Mouse (Mus musculus) intestine, embryonic 14.5 days (tissue): Measurements from ENCODE around the gene Mtmr12. TPM values are rescaled to one million over a fixed set of nuclear protein-coding genes. Genes with fewer than 3 reads are reported as not detected.

Source experiments
- ATAC-seq: fragments of 200-750 bp; cut with Nextera tagmentation; replicated peaks from 2 replicates; pipeline ENCODE4 v1.8.0; 2017; ENCODE audit warnings: low read depth, moderate number of reproducible peaks, moderate TSS enrichment, moderate library complexity; ENCODE audit not compliant: low FRiP score, low TSS enrichment
- DNase-seq: peaks from one replicate; pipeline ENCODE4 v3.0.0-alpha.2; 2018; ENCODE audit warnings: low spot score
- H3K27ac ChIP-seq: fragments of 300-500 bp; sonication (generic); 2 replicates; pipeline ENCODE4 v1.5.1; 2014; ENCODE audit warnings: low read depth, mild to moderate bottlenecking, control low read depth
- H3K27me3 ChIP-seq: fragments of 300-500 bp; sonication (generic); replicated peaks from 2 replicates; pipeline ENCODE4 v1.6.1; 2014; ENCODE audit warnings: low read length, control low read depth; ENCODE audit not compliant: control insufficient read depth, insufficient read depth
- H3K36me3 ChIP-seq: fragments of 300-500 bp; sonication (generic); 2 replicates; pipeline ENCODE4 v1.6.1; 2014; ENCODE audit warnings: low read length, control low read depth; ENCODE audit not compliant: control insufficient read depth, insufficient read depth
- H3K4me1 ChIP-seq: fragments of 300-500 bp; sonication (generic); replicated peaks from 2 replicates; pipeline ENCODE4 v1.6.1; 2014; ENCODE audit warnings: low read length, control low read depth, mixed read lengths; ENCODE audit not compliant: control insufficient read depth, insufficient read depth
- H3K4me2 ChIP-seq: fragments of 300-500 bp; sonication (generic); 2 replicates; pipeline ENCODE4 v1.6.1; 2014; ENCODE audit warnings: low read length
- H3K4me3 ChIP-seq: fragments of 300-500 bp; sonication (generic); 2 replicates; pipeline ENCODE4 v1.5.1; 2014; ENCODE audit warnings: low read depth, low read length, control low read depth, mixed read lengths
- H3K9ac ChIP-seq: fragments of 300-500 bp; sonication (generic); 2 replicates; pipeline ENCODE4 v1.6.1; 2014; ENCODE audit warnings: mild to moderate bottlenecking, low read length
- H3K9me3 ChIP-seq: fragments of 300-500 bp; sonication (generic); 2 replicates; pipeline ENCODE4 v1.6.1; 2016; ENCODE audit warnings: low read length, control low read depth; ENCODE audit not compliant: control insufficient read depth
- WGBS: fragments of 180-500 bp; shearing (Covaris S2); extraction: QIAGEN DNeasy Blood & Tissue Kit; methylation state at CpG from one replicate; pipeline ENCODE4 v1.1.7; 2014; 5-methylcytosine and 5-hydroxymethylcytosine counted together
- polyA plus RNA-seq: library from polyadenylated mRNA; unstranded; fragments of >200 nt; fragmentation: Nextera tagmentation; extraction: Ambion mirVana; gene quantifications from 2 replicates; pipeline ENCODE4 v1.2.1, GENCODE M21; 2014

Mtmr12 gene
- polyA plus RNA-seq, 1 experiment from 2014 or later = 21.2 TPM

DNA sequence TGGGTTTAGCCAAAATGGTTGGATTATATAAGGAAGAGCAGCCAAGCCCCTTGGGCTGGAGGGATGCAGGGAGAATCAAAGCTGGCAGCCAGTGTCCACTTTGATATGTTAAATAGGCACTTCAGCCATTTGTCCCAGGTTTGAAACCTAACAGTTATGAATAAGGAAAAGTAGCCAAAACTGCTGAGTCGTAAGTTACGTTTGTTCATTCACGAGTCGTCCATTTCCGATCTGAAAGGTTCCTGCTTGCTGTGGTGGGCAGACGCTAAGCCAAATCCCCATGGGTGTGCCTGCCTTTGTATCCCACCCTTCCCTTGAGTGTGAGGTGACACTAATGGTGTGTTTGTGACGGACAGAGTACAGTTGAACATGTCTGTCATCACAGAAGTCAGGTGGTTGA lies 106.6 kb downstream of the Mtmr12 start:
- ATAC-seq (no peak), DNase-seq (no peak)
- Histone ChIP-seq H3K27me3 (no peaks in the 10 kb centered on the region), H3K9me3 (no peaks in the 10 kb centered on the region), H3K36me3 (no peaks in the 10 kb centered on the region), H3K27ac (no peak overlapping the region), H3K4me3 (no peak overlapping the region), H3K4me2 (no peak overlapping the region), H3K4me1 (no peaks in the 10 kb centered on the region), H3K9ac (no peak overlapping the region)
- WGBS = 86% methylated on average over 7 of the region's 7 CpGs

- WGBS = 24% methylated on average over 1 of the region's 1 CpGs
- no peak for DNase-seq
- no peaks in the 10 kb centered on the region for H3K27me3 ChIP-seq
- no peak overlapping the region for H3K27ac ChIP-seq
- no peaks in the 10 kb centered on the region for H3K4me1 ChIP-seq
- H3K4me2 ChIP-seq = no peak overlapping the region
- H3K9ac ChIP-seq = no peak overlapping the region
- no peaks in the 10 kb centered on the region for H3K36me3 ChIP-seq
- H3K4me3 ChIP-seq = no peak overlapping the region
- ATAC-seq = no peak
- no peaks in the 10 kb centered on the region for H3K9me3 ChIP-seq
Observed at GRCm38 (mm10) chr15:12313255-12313654, 108.4 kb downstream of the Mtmr12 start.

DNA sequence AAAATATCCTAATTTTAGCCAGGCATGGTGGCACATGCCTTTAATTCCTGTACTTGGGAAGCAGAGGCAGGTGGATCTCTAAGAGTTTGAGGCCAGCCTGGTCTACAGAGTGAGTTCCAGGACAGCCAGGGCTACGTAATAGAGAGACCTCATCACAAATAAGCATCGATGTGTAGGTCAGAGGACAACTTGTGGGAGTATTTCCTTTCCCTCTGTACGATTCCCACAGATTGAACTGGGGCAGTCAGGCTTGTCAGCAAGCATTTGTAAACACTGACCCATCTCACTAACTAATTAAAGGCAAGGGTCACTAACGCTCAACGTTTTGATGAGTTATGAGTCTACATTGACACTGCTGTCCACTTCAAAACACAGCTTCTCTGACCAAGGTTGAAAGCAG lies 109.8 kb downstream of the Mtmr12 start:
- no peak overlapping the region for H3K4me3 ChIP-seq
- H3K9ac ChIP-seq = no peak overlapping the region
- H3K9me3 ChIP-seq = no peaks in the 10 kb centered on the region
- DNase-seq (no peak), ATAC-seq (no peak)
- no peak overlapping the region for H3K27ac ChIP-seq
- H3K27me3 ChIP-seq = no peaks in the 10 kb centered on the region
- H3K4me2 ChIP-seq = no peak overlapping the region
- 59% methylated on average over 5 of the region's 5 CpGs for WGBS
- H3K36me3 ChIP-seq = no peaks in the 10 kb centered on the region
- H3K4me1 ChIP-seq = no peaks in the 10 kb centered on the region

DNA sequence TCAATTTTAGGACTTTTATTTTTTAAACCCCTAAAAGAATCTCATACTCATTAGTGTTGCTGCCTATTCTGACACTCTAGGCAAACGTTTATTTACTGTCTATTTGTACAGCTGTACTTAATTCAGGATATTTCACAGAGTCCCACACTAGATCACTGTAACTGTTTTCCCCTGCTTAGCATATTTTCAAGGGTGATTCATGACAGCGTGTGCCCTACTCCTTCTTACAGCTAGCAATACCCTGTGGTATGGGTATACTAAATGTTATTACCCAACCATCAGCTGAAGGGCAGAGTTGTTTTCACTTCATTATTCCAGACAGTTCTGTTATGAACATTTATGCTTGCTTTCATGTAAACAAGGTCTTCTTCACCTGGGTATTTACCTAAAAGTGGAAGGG lies 111.2 kb downstream of the Mtmr12 start:
- no peak overlapping the region for H3K4me3 ChIP-seq
- WGBS = 67% methylated on average over 2 of the region's 2 CpGs
- no peaks in the 10 kb centered on the region for H3K36me3 ChIP-seq
- no peak for DNase-seq
- H3K9me3 ChIP-seq = no peaks in the 10 kb centered on the region
- H3K27me3 ChIP-seq = no peaks in the 10 kb centered on the region
- no peaks in the 10 kb centered on the region for H3K4me1 ChIP-seq
- ATAC-seq = no peak
- H3K4me2 ChIP-seq = no peak overlapping the region
- no peak overlapping the region for H3K27ac ChIP-seq
- H3K9ac ChIP-seq = no peak overlapping the region

DNA sequence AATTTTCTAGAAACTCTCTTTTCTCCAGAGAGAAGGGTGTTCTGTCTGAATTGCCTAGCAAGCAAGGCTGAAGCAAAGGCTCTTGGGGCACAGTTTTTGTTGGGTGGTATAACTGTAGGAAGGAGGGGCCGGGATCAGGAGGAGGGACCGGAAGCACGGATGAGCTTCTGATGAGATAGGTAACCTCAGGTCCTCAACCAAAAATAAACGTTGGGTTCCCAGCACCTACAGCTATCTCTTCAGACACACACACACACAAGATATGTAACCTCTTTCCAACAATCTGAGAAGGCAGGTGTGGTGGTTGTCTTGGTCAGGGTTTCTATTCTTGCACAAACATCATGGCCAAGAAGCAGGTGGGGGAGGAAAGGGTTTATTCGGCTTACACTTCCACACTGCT lies 112.5 kb downstream of the Mtmr12 start:
- WGBS = 81% methylated on average over 5 of the region's 5 CpGs
- DNase-seq (no peak), ATAC-seq (no peak)
- no peaks in the 10 kb centered on the region for H3K27me3 ChIP-seq
- no peak overlapping the region for H3K9ac ChIP-seq
- H3K9me3 ChIP-seq = no peaks in the 10 kb centered on the region
- H3K4me1 ChIP-seq = no peaks in the 10 kb centered on the region
- no peak overlapping the region for H3K4me2 ChIP-seq
- H3K4me3 ChIP-seq = no peak overlapping the region
- H3K27ac ChIP-seq = no peak overlapping the region
- no peaks in the 10 kb centered on the region for H3K36me3 ChIP-seq

DNA sequence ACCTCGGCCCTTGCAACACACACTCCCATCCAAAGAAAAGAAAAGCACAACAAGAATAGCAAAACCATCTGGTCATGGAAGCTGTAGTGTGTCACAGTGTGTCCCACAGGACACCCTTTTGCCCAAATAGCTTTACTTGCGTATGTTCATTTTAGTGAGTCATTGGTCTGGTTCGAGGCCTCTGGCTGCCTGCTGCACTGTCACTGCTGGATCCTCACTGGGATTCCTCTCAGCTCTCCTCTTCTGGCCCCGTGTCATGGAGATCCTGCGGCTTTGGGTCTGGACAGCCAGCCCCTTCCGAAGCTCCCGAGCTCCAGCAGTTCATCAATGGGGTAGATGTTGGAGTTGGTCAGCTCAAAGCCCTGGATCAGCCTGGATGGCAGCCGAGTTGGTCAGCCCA lies 113.6 kb downstream of the Mtmr12 start:
- H3K4me2 ChIP-seq = no peak overlapping the region
- ATAC-seq (no peak), DNase-seq (no peak)
- H3K4me1 ChIP-seq = peaks cover 6% of the 10 kb centered on the region
- H3K4me3 ChIP-seq = no peak overlapping the region
- no peak overlapping the region for H3K9ac ChIP-seq
- H3K9me3 ChIP-seq = no peaks in the 10 kb centered on the region
- WGBS = 83% methylated on average over 8 of the region's 8 CpGs
- no peaks in the 10 kb centered on the region for H3K27me3 ChIP-seq
- no peak overlapping the region for H3K27ac ChIP-seq
- H3K36me3 ChIP-seq = no peaks in the 10 kb centered on the region

DNA sequence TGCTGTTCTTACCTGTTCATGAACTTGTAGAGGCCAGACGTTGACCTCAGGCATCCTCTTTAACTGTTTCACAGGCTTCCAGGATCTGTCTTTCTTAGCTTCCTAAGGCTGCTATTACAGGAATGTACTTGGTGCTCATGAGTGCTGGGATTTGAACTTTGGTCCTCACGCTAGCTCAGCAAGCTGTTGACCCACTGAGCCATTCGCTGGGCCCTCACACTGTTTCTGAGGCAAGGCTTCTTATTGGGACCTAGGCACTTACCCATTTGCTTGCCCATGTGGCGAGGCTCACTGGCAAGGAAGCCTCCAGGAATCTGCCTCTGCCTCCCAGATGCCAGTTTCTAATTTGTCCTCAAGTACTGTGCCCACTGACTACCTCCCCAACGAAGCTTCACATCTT lies 115.1 kb downstream of the Mtmr12 start:
- peak overlapping the region; percentile 95; the same call in 1 of the 2 replicates for H3K4me3 ChIP-seq
- H3K9me3 ChIP-seq = no peaks in the 10 kb centered on the region
- peak overlapping the region; percentile 73 for H3K4me2 ChIP-seq
- DNase-seq (no peak), ATAC-seq (no peak)
- H3K36me3 ChIP-seq = no peaks in the 10 kb centered on the region
- H3K4me1 ChIP-seq = peaks cover 17% of the 10 kb centered on the region
- H3K9ac ChIP-seq = no peak overlapping the region
- WGBS = 46% methylated on average over 5 of the region's 5 CpGs
- no peaks in the 10 kb centered on the region for H3K27me3 ChIP-seq
- H3K27ac ChIP-seq = no peak overlapping the region

DNA sequence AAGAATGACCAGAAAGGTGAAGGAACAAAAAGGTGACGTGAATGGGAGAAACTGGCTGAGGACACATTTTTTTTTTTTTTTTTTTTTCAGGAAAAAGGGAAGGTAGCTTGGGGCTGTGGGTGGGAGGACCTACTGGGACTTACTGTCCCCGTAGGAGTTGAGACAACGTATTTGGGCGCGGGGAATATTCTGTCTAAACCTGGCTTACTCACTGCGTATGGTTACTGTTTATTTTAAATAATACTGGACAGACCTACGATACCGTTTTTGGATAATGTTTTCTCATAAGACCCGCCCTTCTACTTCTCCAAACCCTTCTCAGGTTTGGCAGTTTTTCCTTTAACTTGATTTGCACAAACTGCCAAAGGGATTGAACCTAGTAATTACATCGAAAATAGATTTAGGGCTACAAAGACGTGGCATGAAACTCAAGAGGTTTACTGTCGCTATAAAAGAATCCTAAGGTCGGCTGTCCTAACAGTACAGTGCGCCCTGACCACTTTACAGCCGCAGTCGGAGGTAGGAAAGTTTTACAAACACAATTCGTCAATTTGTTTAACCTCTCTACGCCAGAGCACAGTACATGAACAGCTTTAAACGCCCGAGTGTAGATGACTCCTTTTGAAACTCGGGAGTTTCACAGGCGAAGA lies 115.7 kb downstream of the Mtmr12 start:
- Histone ChIP-seq H3K9me3 (no peaks in the 10 kb centered on the region), H3K4me1 (peaks cover 17% of the 10 kb centered on the region), H3K9ac (peak overlapping the region; percentile 98), H3K27me3 (no peaks in the 10 kb centered on the region), H3K36me3 (no peaks in the 10 kb centered on the region), H3K4me2 (peak overlapping the region; percentile 73), H3K4me3 (peak overlapping the region; percentile 95), H3K27ac (peak overlapping the region; percentile 95)
- ATAC-seq = peak; percentile 16; the same call in 1 of the 2 replicates
- no peak for DNase-seq
- 2% methylated on average over 22 of the region's 22 CpGs for WGBS

DNA sequence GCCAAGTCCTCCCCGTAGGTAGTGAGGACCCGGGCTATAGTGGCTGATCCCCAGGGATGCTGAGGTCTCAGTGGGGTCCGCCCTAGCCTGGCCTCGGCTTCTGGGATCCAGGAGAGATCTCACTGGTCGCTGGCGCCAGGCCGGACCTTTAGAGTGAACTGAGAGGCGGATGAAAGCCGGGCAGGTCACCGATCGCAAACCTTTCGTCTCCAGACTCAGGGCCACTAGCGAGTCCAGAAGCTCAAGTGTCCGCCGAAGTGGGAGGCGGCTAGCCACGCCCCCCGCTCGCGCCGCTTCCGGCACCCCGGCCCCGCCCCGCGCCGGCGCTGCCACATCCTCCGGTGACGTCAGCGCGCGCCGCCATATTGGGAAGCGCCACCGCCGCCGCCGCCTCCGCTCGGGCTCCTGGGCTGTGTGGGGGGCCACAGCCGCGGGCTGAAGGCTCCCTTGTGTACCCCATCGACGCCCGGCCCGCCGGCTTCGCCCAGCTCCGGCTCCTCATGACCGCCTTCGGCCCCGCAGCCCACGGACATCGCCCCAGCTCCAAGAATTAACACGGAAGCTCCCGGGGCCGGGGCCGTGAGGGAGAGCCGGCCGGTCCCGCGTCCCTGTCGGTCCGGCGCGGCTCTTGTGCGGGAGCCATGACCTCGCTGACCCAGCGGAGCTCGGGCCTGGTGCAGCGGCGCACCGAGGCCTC lies 116.4 kb downstream of the Mtmr12 start, which contains the start of gene Golph3:
Gene Golph3 (plus strand): TSS at position 360 of the 697 bp plus-strand sequence.
- WGBS = under 1% methylated on average over 74 of the region's 74 CpGs
- ATAC-seq (peak; percentile 96), DNase-seq (peak; percentile 96)
- Histone ChIP-seq H3K9me3 (no peaks in the 10 kb centered on the region), H3K4me2 (peak within 1 kb of the TSS; percentile 73), H3K27me3 (no peaks in the 10 kb centered on the region), H3K9ac (peak within 1 kb of the TSS; percentile 98), H3K4me1 (peaks cover 17% of the 10 kb centered on the region), H3K36me3 (no peaks in the 10 kb centered on the region; the same call in 1 of the 2 replicates), H3K27ac (peak within 1 kb of the TSS; percentile 95), H3K4me3 (peak within 1 kb of the TSS; percentile 95)
